Mouse (Mus musculus) G1E (cell line): ENCODE measurements around the gene Atp2b2.

Experiments
- GATA1 ChIP-seq: IDR thresholded peaks from 2 replicates; pipeline ENCODE4 v1.6.1; 2012; ENCODE audit warnings: borderline replicate concordance, low read length, inconsistent platforms, mixed read lengths
- TAL1 ChIP-seq: conservative IDR thresholded peaks from 2 replicates; pipeline ENCODE4 v1.6.1; 2012; ENCODE audit warnings: low read depth, low read length, inconsistent platforms, mixed read lengths

GRCm38 (mm10) chr6:113778229-113778753 lies 264.1 kb downstream of the Atp2b2 start:
- TF ChIP-seq GATA1 (no peak), TAL1 (no peak)
